Mouse (Mus musculus) MEL (cell line): ENCODE measurements around the gene Bet1l. TPM values are rescaled to one million over a fixed set of nuclear protein-coding genes. Genes with fewer than 3 reads are reported as not detected.

Experiments used
- DNase-seq: peaks from one replicate; pipeline ENCODE4 v3.0.0; 2011; ENCODE audit warnings: low read depth, low spot score
- H3K27ac ChIP-seq: 2 replicates; pipeline ENCODE4 v1.5.1; 2012; ENCODE audit warnings: low read depth, mild to moderate bottlenecking, control low read depth, low read length, moderate library complexity; ENCODE audit not compliant: control insufficient read depth
- H3K27me3 ChIP-seq, 2 experiments: fragments of 150-350 bp in 1 of 2; sonication (generic) in 1 of 2; 2 replicates each; pipeline ENCODE4 v1.6.1; 2012; ENCODE audit warnings: low read length in 2 of 2, mild to moderate bottlenecking in 2 of 2, improper control_type of control experiment in 1 of 2, moderate library complexity in 1 of 2; ENCODE audit not compliant: insufficient read depth in 2 of 2, control insufficient read depth in 1 of 2
- H3K36me3 ChIP-seq, 2 experiments: 2 replicates each; pipeline ENCODE4 v1.6.1; 2012 to 2014; ENCODE audit warnings: low read length in 2 of 2, improper control_type of control experiment in 1 of 2, inconsistent platforms in 1 of 2, mild to moderate bottlenecking in 1 of 2; ENCODE audit not compliant: insufficient read depth in 2 of 2, control insufficient read depth in 1 of 2
- H3K4me1 ChIP-seq, 2 experiments: fragments of 150-350 bp in 1 of 2; sonication (generic) in 1 of 2; 2 replicates each; pipeline ENCODE4 v1.6.1; 2012; ENCODE audit warnings: low read length in 2 of 2, improper control_type of control experiment in 1 of 2, mild to moderate bottlenecking in 1 of 2; ENCODE audit not compliant: insufficient read depth in 2 of 2, control insufficient read depth in 1 of 2
- H3K4me3 ChIP-seq, 2 experiments: fragments of 150-350 bp in 1 of 2; sonication (generic) in 1 of 2; 2 replicates each; pipeline ENCODE4 v1.5.1; 2012; ENCODE audit warnings: low read depth in 2 of 2, low read length in 2 of 2, mild to moderate bottlenecking in 2 of 2, moderate library complexity in 2 of 2, control low read depth in 1 of 2, improper control_type of control experiment in 1 of 2; ENCODE audit not compliant: control insufficient read depth in 1 of 2, insufficient read depth in 1 of 2
- H3K79me2 ChIP-seq: 2 replicates; pipeline ENCODE4 v1.6.1; 2012; ENCODE audit warnings: mild to moderate bottlenecking, low read length, moderate library complexity; ENCODE audit not compliant: control insufficient read depth, poor library complexity, insufficient read depth
- H3K9ac ChIP-seq: 2 replicates; pipeline ENCODE4 v1.6.1; 2012; ENCODE audit warnings: low read depth, mild to moderate bottlenecking, control low read depth, low read length, moderate library complexity; ENCODE audit not compliant: control insufficient read depth, poor library complexity, severe bottlenecking
- H3K9me3 ChIP-seq: fragments of 150-350 bp; sonication (generic); replicated peaks from 2 replicates; pipeline ENCODE4 v1.6.1; 2012; ENCODE audit warnings: mild to moderate bottlenecking, low read length, improper control_type of control experiment, moderate library complexity; ENCODE audit not compliant: insufficient read depth
- CHD1 ChIP-seq: IDR thresholded peaks from 2 replicates; pipeline ENCODE4 v1.6.1; 2012; ENCODE audit warnings: low read depth, mild to moderate bottlenecking, inconsistent platforms, low read length, improper control_type of control experiment
- CTCF ChIP-seq, 3 experiments: IDR thresholded peaks in 2 of 3; conservative IDR thresholded peaks in 1 of 3; 2 replicates each; pipeline ENCODE4 v1.5.1; 2011 to 2012; ENCODE audit warnings: low read length in 3 of 3, low read depth in 2 of 3, mild to moderate bottlenecking in 2 of 3, improper control_type of control experiment in 1 of 3, inconsistent platforms in 1 of 3, mixed read lengths in 1 of 3, moderate library complexity in 1 of 3; ENCODE audit not compliant: control insufficient read depth in 1 of 3, insufficient read depth in 1 of 3, poor library complexity in 1 of 3, severe bottlenecking in 1 of 3
- GABPA ChIP-seq: IDR thresholded peaks from 2 replicates; pipeline ENCODE4 v1.6.1; 2012; ENCODE audit warnings: low read depth, mild to moderate bottlenecking, inconsistent platforms, low read length, improper control_type of control experiment, moderate library complexity
- MAX ChIP-seq: IDR thresholded peaks from 2 replicates; pipeline ENCODE4 v1.6.1; 2011; ENCODE audit warnings: low read length, improper control_type of control experiment
- MYB ChIP-seq: IDR thresholded peaks from 2 replicates; pipeline ENCODE4 v1.6.1; 2011; ENCODE audit warnings: mild to moderate bottlenecking, low read depth, low read length, improper control_type of control experiment
- RAD21 ChIP-seq: IDR thresholded peaks from 2 replicates; pipeline ENCODE4 v1.6.1; 2011; ENCODE audit warnings: mild to moderate bottlenecking, low read depth, low read length, improper control_type of control experiment
- SMC3 ChIP-seq: IDR thresholded peaks from 2 replicates; pipeline ENCODE4 v1.6.1; 2011; ENCODE audit warnings: low read depth, low read length, improper control_type of control experiment
- USF1 ChIP-seq: IDR thresholded peaks from 2 replicates; pipeline ENCODE4 v1.6.1; 2014; ENCODE audit warnings: low read depth, mild to moderate bottlenecking, inconsistent platforms, low read length, improper control_type of control experiment, moderate library complexity
- ZC3H11A ChIP-seq: IDR thresholded peaks from 2 replicates; pipeline ENCODE4 v1.6.1; 2012; ENCODE audit warnings: low read depth, mild to moderate bottlenecking, inconsistent platforms, low read length, improper control_type of control experiment
- ZNF384 ChIP-seq: IDR thresholded peaks from 2 replicates; pipeline ENCODE4 v1.6.1; 2012; ENCODE audit warnings: low read depth, mild to moderate bottlenecking, inconsistent platforms, low read length, improper control_type of control experiment
- polyA plus RNA-seq, 2 experiments: library from polyadenylated mRNA; stranded (reverse) in 1 of 2; unstranded in 1 of 2; fragments of >175 nt in 1 of 2; fragments of >200 nt in 1 of 2; gene quantifications; 2 replicates each; pipeline versions ENCODE4 v1.2.1 to v1.2.4; 2012; ENCODE audit warnings: low replicate concordance in 2 of 2, low read depth in 1 of 2; ENCODE audit not compliant: insufficient read length in 2 of 2, insufficient read depth in 1 of 2, missing spikeins in 1 of 2
- total RNA-seq: library from RNA; depleted of rRNA; stranded (reverse); fragments of 300-350 nt; gene quantifications from 2 replicates; pipeline ENCODE4 v1.2.3, GENCODE M21; 2012; rRNA removed

The Bet1l gene
- total and polyA plus RNA-seq, 3 experiments: 16.0 to 26.2 TPM; not detected in 1

DNA sequence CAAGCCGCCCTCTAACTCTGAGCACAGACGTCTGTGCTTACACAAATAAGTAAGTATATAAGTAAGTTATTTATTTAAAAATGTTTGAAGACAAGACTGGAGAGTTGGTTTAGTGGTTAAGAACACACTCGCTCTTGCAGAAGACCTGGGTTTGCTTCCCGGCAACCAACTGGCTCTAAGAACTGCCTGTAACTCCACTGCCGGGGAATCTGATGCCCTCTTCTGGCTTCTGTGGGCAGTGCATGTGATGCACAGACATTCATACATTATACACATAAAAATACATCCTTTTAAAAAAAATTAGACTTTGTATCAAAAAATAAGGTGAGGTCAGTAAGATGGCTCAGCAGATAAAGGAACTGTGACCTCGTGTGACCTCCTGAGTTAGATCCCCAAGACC lies 46.9 kb downstream of the Bet1l start:
- no peak overlapping the region for H3K4me3 ChIP-seq
- no peaks in the 10 kb centered on the region for H3K4me1 ChIP-seq
- H3K9ac ChIP-seq: no peak overlapping the region
- H3K9me3 ChIP-seq: no peaks in the 10 kb centered on the region
- H3K36me3 ChIP-seq: no peaks in the 10 kb centered on the region
- H3K27me3 ChIP-seq: peaks cover 0 to 8% of the 10 kb centered on the region in 2 experiments; a peak in 3 of 4 replicates
- H3K27ac ChIP-seq: no peak overlapping the region
- DNase-seq: peak; percentile 64
- no peak for TF ChIP-seq MYB
- no peak for TF ChIP-seq USF1
- no peak for TF ChIP-seq CHD1
- peak; percentile 77 for TF ChIP-seq SMC3
- peak; percentile 53 for TF ChIP-seq RAD21
- TF ChIP-seq ZNF384: no peak
- TF ChIP-seq ZC3H11A: peak; percentile 44
- peak; percentile 66 to 70 (median 67) for TF ChIP-seq CTCF (IDR thresholded peaks at IDR 0.05 in 2 of 3, conservative IDR thresholded peaks at IDR 0.05 in 1 of 3; ENCODE audit: control insufficient read depth in 1 of 3, insufficient read depth in 1 of 3, low read depth in 2 of 3, low read length in 3 of 3, poor library complexity in 1 of 3, severe bottlenecking in 1 of 3)
- no peaks in the 10 kb centered on the region for H3K79me2 ChIP-seq

DNA sequence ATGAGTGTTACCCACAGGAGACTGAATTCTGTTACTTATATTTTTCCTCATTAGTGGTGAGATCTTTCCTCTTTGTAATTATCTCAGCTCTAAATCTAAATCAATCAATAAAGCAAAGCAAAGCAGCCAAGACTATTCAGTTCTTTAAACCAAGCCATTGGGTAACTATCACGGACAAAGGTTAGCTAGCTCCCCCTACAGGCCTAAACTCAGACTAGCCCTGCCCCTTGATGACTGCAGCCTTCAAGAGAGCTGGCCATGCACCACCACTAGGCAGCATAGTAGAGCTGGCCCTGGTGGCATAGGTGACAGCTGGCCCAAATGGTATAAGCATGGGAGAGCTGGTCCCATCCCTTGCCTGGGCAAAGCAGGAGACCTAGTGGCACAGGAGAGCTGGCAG lies 51.7 kb downstream of the Bet1l start:
- peak; percentile 69 for DNase-seq
- no peaks in the 10 kb centered on the region for H3K4me1 ChIP-seq
- TF ChIP-seq CTCF (IDR thresholded peaks at IDR 0.05 in 2 of 3, conservative IDR thresholded peaks at IDR 0.05 in 1 of 3; ENCODE audit: control insufficient read depth in 1 of 3, insufficient read depth in 1 of 3, low read depth in 2 of 3, low read length in 3 of 3, poor library complexity in 1 of 3, severe bottlenecking in 1 of 3) (peak; percentile 70 to 90 (median 75)), MAX (no peak), ZC3H11A (peak; percentile 44), GABPA (no peak), RAD21 (peak; percentile 70), SMC3 (peak; percentile 73)

More for the DNA sequence above, 51.7 kb downstream of the Bet1l start:
- Histone ChIP-seq H3K4me3 (no peak overlapping the region), H3K27me3 (no peaks in the 10 kb centered on the region; a peak in 2 of 4 replicates), H3K36me3 (no peaks in the 10 kb centered on the region), H3K9me3 (no peaks in the 10 kb centered on the region), H3K9ac (no peak overlapping the region), H3K79me2 (no peaks in the 10 kb centered on the region), H3K27ac (no peak overlapping the region)

Other genes with a start within 250 kb of the Bet1l start
- gene Olfr61, start 228.6 kb downstream of the Bet1l start, total RNA-seq: not detected in 2 replicates
- not detected for gene Olfr61, start 228.6 kb downstream of the Bet1l start, polyA plus RNA-seq
- gene Olfr53, start 211.1 kb downstream of the Bet1l start, total RNA-seq: not detected in 2 replicates
- not detected for gene Olfr53, start 211.1 kb downstream of the Bet1l start, polyA plus RNA-seq
- gene Olfr539, start 197.6 kb downstream of the Bet1l start, total RNA-seq: not detected in 2 replicates
- gene Olfr539, start 197.6 kb downstream of the Bet1l start, polyA plus RNA-seq: not detected
- gene Olfr45, start 175.6 kb downstream of the Bet1l start, total RNA-seq: not detected in 2 replicates
- gene Olfr45, start 175.6 kb downstream of the Bet1l start, polyA plus RNA-seq: not detected
- gene Olfr541, start 160.3 kb downstream of the Bet1l start, total RNA-seq: not detected in 2 replicates
- not detected for gene Olfr541, start 160.3 kb downstream of the Bet1l start, polyA plus RNA-seq
- gene Cyp2e1, start 93.8 kb downstream of the Bet1l start, total RNA-seq: not detected in 2 replicates
- not detected for gene Cyp2e1, start 93.8 kb downstream of the Bet1l start, polyA plus RNA-seq
- not detected in 2 replicates for gene Syce1, start 69.7 kb downstream of the Bet1l start, total RNA-seq
- gene Syce1, start 69.7 kb downstream of the Bet1l start, polyA plus RNA-seq: not detected
- gene Zfp941, start 35.4 kb downstream of the Bet1l start, total RNA-seq: not detected in 2 replicates
- not detected for gene Zfp941, start 35.4 kb downstream of the Bet1l start, polyA plus RNA-seq
- gene Urah, start 22.6 kb downstream of the Bet1l start, total RNA-seq: not detected in 2 replicates
- gene Urah, start 22.6 kb downstream of the Bet1l start, polyA plus RNA-seq: not detected
- not detected in 2 replicates for gene Scgb1c1, start 12.0 kb downstream of the Bet1l start, total RNA-seq
- gene Scgb1c1, start 12.0 kb downstream of the Bet1l start, polyA plus RNA-seq: not detected
- not detected in 2 replicates for gene Odf3, start 9.8 kb downstream of the Bet1l start, total RNA-seq
- gene Odf3, start 9.8 kb downstream of the Bet1l start, polyA plus RNA-seq: not detected
- gene Gm45785, start 1.2 kb downstream of the Bet1l start, total RNA-seq: not detected in 2 replicates
- not detected for gene Gm45785, start 1.2 kb downstream of the Bet1l start, polyA plus RNA-seq
- gene Ric8a, start 620 bp downstream of the Bet1l start, total RNA-seq: 44.5 and 52.3 TPM in 2 replicates
- 10 to 100 TPM in 1 of 2 experiments, not detected in 1; 63.4 TPM for gene Ric8a, start 620 bp downstream of the Bet1l start, polyA plus RNA-seq
- 165 and 191 TPM in 2 replicates for gene Psmd13, start 24.4 kb upstream of the Bet1l start, total RNA-seq
- gene Psmd13, start 24.4 kb upstream of the Bet1l start, polyA plus RNA-seq: 100 to 1,000 TPM in 1 of 2 experiments, not detected in 1; 215 TPM
- 16.0 and 16.1 TPM in 2 replicates for gene Sirt3, start 24.7 kb upstream of the Bet1l start, total RNA-seq
- 10 to 100 TPM in 1 of 2 experiments, not detected in 1; 19.5 TPM for gene Sirt3, start 24.7 kb upstream of the Bet1l start, polyA plus RNA-seq
- not detected in 2 replicates for gene Cox8b, start 42.9 kb upstream of the Bet1l start, total RNA-seq
- gene Cox8b, start 42.9 kb upstream of the Bet1l start, polyA plus RNA-seq: not detected
- not detected in 2 replicates for gene Nlrp6, start 63.3 kb upstream of the Bet1l start, total RNA-seq
- not detected for gene Nlrp6, start 63.3 kb upstream of the Bet1l start, polyA plus RNA-seq
- gene Pgghg, start 83.8 kb upstream of the Bet1l start, total RNA-seq: 3.0 and 3.2 TPM in 2 replicates
- gene Pgghg, start 83.8 kb upstream of the Bet1l start, polyA plus RNA-seq: 1 to 10 TPM in 1 of 2 experiments, not detected in 1; 7.2 TPM
- 0.31 TPM in 1 of 2 replicates, not detected in the other for gene Ifitm5, start 92.7 kb upstream of the Bet1l start, total RNA-seq
- gene Ifitm5, start 92.7 kb upstream of the Bet1l start, polyA plus RNA-seq: 1 to 10 TPM in 1 of 2 experiments, not detected in 1; 1.1 TPM
- not detected in 2 replicates for gene Gm45717, start 98.4 kb upstream of the Bet1l start, total RNA-seq
- not detected for gene Gm45717, start 98.4 kb upstream of the Bet1l start, polyA plus RNA-seq
- gene Ifitm2, start 98.4 kb upstream of the Bet1l start, total RNA-seq: 177 and 213 TPM in 2 replicates
- 100 to 1,000 TPM in 1 of 2 experiments, not detected in 1; 317 TPM for gene Ifitm2, start 98.4 kb upstream of the Bet1l start, polyA plus RNA-seq
- gene Ifitm1, start 109.6 kb upstream of the Bet1l start, total RNA-seq: 0.23 TPM in 1 of 2 replicates, not detected in the other
- not detected for gene Ifitm1, start 109.6 kb upstream of the Bet1l start, polyA plus RNA-seq
- gene Ifitm3, start 153.2 kb upstream of the Bet1l start, total RNA-seq: 4.2 and 6.4 TPM in 2 replicates
- gene Ifitm3, start 153.2 kb upstream of the Bet1l start, polyA plus RNA-seq: 10 to 100 TPM in 1 of 2 experiments, not detected in 1; 12.8 TPM
- not detected in 2 replicates for gene Ifitm6, start 160.3 kb upstream of the Bet1l start, total RNA-seq
- gene Ifitm6, start 160.3 kb upstream of the Bet1l start, polyA plus RNA-seq: not detected
- not detected in 2 replicates for gene Gm17387, start 171.6 kb upstream of the Bet1l start, total RNA-seq
- not detected for gene Gm17387, start 171.6 kb upstream of the Bet1l start, polyA plus RNA-seq
- gene B4galnt4, start 203.5 kb upstream of the Bet1l start, total RNA-seq: 0.78 and 0.81 TPM in 2 replicates
- 1 to 10 TPM in 1 of 2 experiments, not detected in 1; 8.0 TPM for gene B4galnt4, start 203.5 kb upstream of the Bet1l start, polyA plus RNA-seq
- not detected in 2 replicates for gene Pkp3, start 220.6 kb upstream of the Bet1l start, total RNA-seq
- gene Pkp3, start 220.6 kb upstream of the Bet1l start, polyA plus RNA-seq: not detected
- gene Sigirr, start 243.0 kb upstream of the Bet1l start, total RNA-seq: 8.3 and 8.6 TPM in 2 replicates
- gene Sigirr, start 243.0 kb upstream of the Bet1l start, polyA plus RNA-seq: 10 to 100 TPM in 1 of 2 experiments, not detected in 1; 17.5 TPM